Mouse (Mus musculus) ES-E14 (cell line): ENCODE measurements around the gene Plod3. TPM values are rescaled to one million over a fixed set of nuclear protein-coding genes. Genes with fewer than 3 reads are reported as not detected.
A peak's percentile ranks its signal among the peaks of the same experiment; 100 is the strongest.
"Not testable (repeated sequence)": the region's sequence is repeated elsewhere in the genome, so short reads cannot be mapped to it uniquely, and the experiment has no call there.

Experiments used
- DNase-seq: peaks from one replicate; pipeline ENCODE4 v3.0.0-alpha.2; 2013; ENCODE audit warnings: low read depth, low spot score
- H3K27ac ChIP-seq: 2 replicates; pipeline ENCODE4 v1.5.1; 2012; ENCODE audit warnings: low read depth, mild to moderate bottlenecking, low read length, moderate library complexity, mixed read lengths; ENCODE audit not compliant: poor library complexity, insufficient read depth, severe bottlenecking
- H3K36me3 ChIP-seq: 2 replicates; pipeline ENCODE4 v1.6.1; 2012; ENCODE audit warnings: mild to moderate bottlenecking, low read length, moderate library complexity, mixed read lengths; ENCODE audit not compliant: control insufficient read depth, poor library complexity, insufficient read depth, severe bottlenecking
- H3K4me1 ChIP-seq, 2 experiments: fragments of 150-350 bp in 1 of 2; sonication (generic) in 1 of 2; 2 replicates each; pipeline ENCODE4 v1.6.1; 2012; ENCODE audit warnings: low read length in 2 of 2, mild to moderate bottlenecking in 1 of 2, mixed read lengths in 1 of 2; ENCODE audit not compliant: control insufficient read depth in 2 of 2, insufficient read depth in 2 of 2, poor library complexity in 1 of 2
- H3K4me3 ChIP-seq, 2 experiments: fragments of 150-350 bp in 1 of 2; sonication (generic) in 1 of 2; 2 replicates each; pipeline ENCODE4 v1.5.1; 2012; ENCODE audit warnings: low read length in 2 of 2, low read depth in 1 of 2, mild to moderate bottlenecking in 1 of 2, mixed read lengths in 1 of 2; ENCODE audit not compliant: insufficient read depth in 1 of 2, poor library complexity in 1 of 2, severe bottlenecking in 1 of 2
- H3K9ac ChIP-seq: 2 replicates; pipeline ENCODE4 v1.6.1; 2012; ENCODE audit warnings: low read depth, mild to moderate bottlenecking, low read length, mixed read lengths; ENCODE audit not compliant: poor library complexity, insufficient read depth, severe bottlenecking
- H3K9me3 ChIP-seq: fragments of 150-350 bp; sonication (generic); 2 replicates; pipeline ENCODE4 v1.6.1; 2012; ENCODE audit warnings: low read depth, mild to moderate bottlenecking, low read length; ENCODE audit not compliant: control insufficient read depth, insufficient read depth
- CHD2 ChIP-seq: IDR thresholded peaks from 2 replicates; pipeline ENCODE4 v1.6.1; 2014; ENCODE audit warnings: mild to moderate bottlenecking, low read depth, low read length, inconsistent platforms
- HCFC1 ChIP-seq: IDR thresholded peaks from 2 replicates; pipeline ENCODE4 v1.6.1; 2012; ENCODE audit warnings: low read length, inconsistent platforms, borderline replicate concordance; ENCODE audit not compliant: insufficient read depth
- MAFK ChIP-seq: IDR thresholded peaks from 2 replicates; pipeline ENCODE4 v1.6.1; 2014; ENCODE audit warnings: mild to moderate bottlenecking, low read depth, low read length, inconsistent platforms; ENCODE audit not compliant: insufficient read depth
- ZC3H11A ChIP-seq: IDR thresholded peaks from 2 replicates; pipeline ENCODE4 v1.6.1; 2012; ENCODE audit warnings: low read depth, mild to moderate bottlenecking, inconsistent platforms, low read length, borderline replicate concordance
- ZNF384 ChIP-seq: IDR thresholded peaks from 2 replicates; pipeline ENCODE4 v1.6.1; 2012; ENCODE audit warnings: low read depth, low read length, inconsistent platforms
- in situ Hi-C, 2 experiments: fragments of 600-800 bp; cut with MboI; formaldehyde crosslinking; loops; one replicate each; pipeline ENCODE4 v1.15.1; 2025; ENCODE audit warnings: low sequenced_read_pairs in 2 of 2, inconsistent platforms in 1 of 2; ENCODE audit not compliant: unreplicated experiment in 2 of 2
- total RNA-seq: library from RNA; depleted of rRNA; stranded (reverse); fragments of 300-350 nt; gene quantifications from 2 replicates; pipeline ENCODE4 v1.2.3, GENCODE M21; 2012

Gene Plod3
- total RNA-seq, 1 experiment, result 155 TPM

GRCm38 (mm10) chr5:136947874-136948273, 38.9 kb upstream of the Plod3 start:
- no peak for DNase-seq
- Histone ChIP-seq H3K27ac (no peak overlapping the region), H3K9me3 (no peaks in the 10 kb centered on the region), H3K4me1 (peaks cover 0 to 16% of the 10 kb centered on the region in 2 experiments; a peak in 3 of 4 replicates), H3K4me3 (no peak overlapping the region), H3K36me3 (no peaks in the 10 kb centered on the region), H3K9ac (no peak overlapping the region)
- TF ChIP-seq CHD2 (no peak), MAFK (no peak), HCFC1 (no peak), ZNF384 (no peak), ZC3H11A (no peak)
- in situ Hi-C loops, result no loop called here

- DNase-seq, H3K4me3 ChIP-seq, H3K9me3 ChIP-seq, in situ Hi-C loops, H3K36me3 ChIP-seq, H3K9ac ChIP-seq: not testable (repeated sequence)
- Histone ChIP-seq H3K4me1 (peaks cover 0 to 15% of the 10 kb centered on the region in 2 experiments; a peak in 2 of 4 replicates), H3K27ac (peak overlapping the region; percentile 24; the same call in 1 of the 2 replicates)
Measured at GRCm38 (mm10) chr5:136949551-136950336, 37.1 kb upstream of the Plod3 start.

GRCm38 (mm10) chr5:136950521-136950920, 36.3 kb upstream of the Plod3 start:
- no peak overlapping the region; the same call in 1 of the 2 replicates for H3K9ac ChIP-seq
- H3K36me3 ChIP-seq, result no peaks in the 10 kb centered on the region
- TF ChIP-seq CHD2 (no peak), HCFC1 (no peak), MAFK (no peak)
- in situ Hi-C loops, result no loop called here
- H3K4me3 ChIP-seq, result no peak overlapping the region
- peak overlapping the region; percentile 52; the same call in 1 of the 2 replicates for H3K27ac ChIP-seq
- H3K4me1 ChIP-seq, result peaks cover 3 to 15% of the 10 kb centered on the region in 2 experiments; a peak in 3 of 4 replicates
- no peaks in the 10 kb centered on the region for H3K9me3 ChIP-seq
- DNase-seq, result no peak

- in situ Hi-C loops, result no loop called here
- peaks cover 1% of the 10 kb centered on the region; the same call in 1 of the 2 replicates for H3K36me3 ChIP-seq
- H3K27ac ChIP-seq, result peak overlapping the region; percentile 79
- H3K9me3 ChIP-seq, result no peaks in the 10 kb centered on the region
- peak overlapping the region; percentile 18 to 20; a peak in 2 of 4 replicates for H3K4me3 ChIP-seq
- peaks cover 4 to 19% of the 10 kb centered on the region in 2 experiments; a peak in 3 of 4 replicates for H3K4me1 ChIP-seq
- TF ChIP-seq CHD2 (no peak), MAFK (peak; percentile 80)
- DNase-seq, result no peak
- peak overlapping the region; percentile 46; the same call in 1 of the 2 replicates for H3K9ac ChIP-seq
Measured at GRCm38 (mm10) chr5:136952153-136952552, 34.7 kb upstream of the Plod3 start.

- peaks cover 4 to 19% of the 10 kb centered on the region in 2 experiments; a peak in 3 of 4 replicates for H3K4me1 ChIP-seq
- H3K9me3 ChIP-seq, result no peaks in the 10 kb centered on the region
- peak within 1 kb of the TSS; percentile 86 for H3K27ac ChIP-seq
- H3K4me3 ChIP-seq, result peak within 1 kb of the TSS; percentile 84 to 95
- peaks cover 1% of the 10 kb centered on the region; the same call in 1 of the 2 replicates for H3K36me3 ChIP-seq
- peak; percentile 99 for DNase-seq
- peak within 1 kb of the TSS; percentile 77 for H3K9ac ChIP-seq
- TF ChIP-seq CHD2, result no peak
- peak; percentile 76; the same call in 1 of the 2 replicates for TF ChIP-seq HCFC1
- no peak for TF ChIP-seq ZNF384
- no peak for TF ChIP-seq MAFK
- no peak for TF ChIP-seq ZC3H11A
- in situ Hi-C loops, result no loop called here
Measured at GRCm38 (mm10) chr5:136953015-136953414, 33.8 kb upstream of the Plod3 start, which contains the start of gene Fis1. Gene Fis1, plus strand, starts transcription at chr5:136953275.
